Mouse (Mus musculus) CH12.LX (cell line): ENCODE measurements around the gene Afp. TPM values are rescaled to one million over a fixed set of nuclear protein-coding genes. Genes with fewer than 3 reads are reported as not detected.

ENCODE experiments used
- DNase-seq: peaks from one replicate; pipeline ENCODE4 v3.0.0-alpha.2; 2013; ENCODE audit errors: extremely low read depth
- H3K27ac ChIP-seq: 2 replicates; pipeline ENCODE4 v1.5.1; 2012; ENCODE audit warnings: low read depth, mild to moderate bottlenecking, control low read depth, moderate library complexity; ENCODE audit not compliant: insufficient read depth
- H3K27me3 ChIP-seq: replicated peaks from 2 replicates; pipeline ENCODE3; 2012; ENCODE audit warnings: inconsistent platforms
- H3K36me3 ChIP-seq, 2 experiments: replicated peaks in 1 of 2; 2 replicates each; pipeline versions ENCODE3 to v1.6.1; 2012; ENCODE audit warnings: inconsistent platforms in 1 of 2, low read length in 1 of 2, mild to moderate bottlenecking in 1 of 2, mixed read lengths in 1 of 2, moderate library complexity in 1 of 2; ENCODE audit not compliant: control insufficient read depth in 1 of 2, insufficient read depth in 1 of 2
- H3K4me1 ChIP-seq, 2 experiments: 2 replicates each; pipeline ENCODE4 v1.6.1; 2012; ENCODE audit warnings: inconsistent platforms in 1 of 2, moderate library complexity in 1 of 2; ENCODE audit not compliant: insufficient read depth in 2 of 2, control insufficient read depth in 1 of 2
- H3K4me2 ChIP-seq: 2 replicates; pipeline ENCODE4 v1.6.1; 2012; ENCODE audit warnings: low read depth, mild to moderate bottlenecking, control low read depth; ENCODE audit not compliant: poor library complexity, insufficient read depth, severe bottlenecking
- H3K4me3 ChIP-seq, 3 experiments: fragments of 150-350 bp in 1 of 3; sonication (generic) in 1 of 3; replicated peaks in 1 of 3; 2 replicates each; pipeline versions ENCODE3 to v1.5.1; 2011 to 2012; ENCODE audit warnings: low read depth in 2 of 3, low read length in 2 of 3, mild to moderate bottlenecking in 2 of 3, moderate library complexity in 2 of 3, control low read depth in 1 of 3, improper control_type of control experiment in 1 of 3, inconsistent platforms in 1 of 3, mixed read lengths in 1 of 3; ENCODE audit not compliant: poor library complexity in 1 of 3
- H3K79me2 ChIP-seq: replicated peaks from 2 replicates; pipeline ENCODE4 v1.6.1; 2012; ENCODE audit warnings: mild to moderate bottlenecking, moderate library complexity; ENCODE audit not compliant: control insufficient read depth, poor library complexity, insufficient read depth, severe bottlenecking; ENCODE audit errors: extremely low read depth
- H3K9ac ChIP-seq: 2 replicates; pipeline ENCODE4 v1.6.1; 2012; ENCODE audit warnings: low read depth, mild to moderate bottlenecking, control low read depth, moderate library complexity; ENCODE audit not compliant: insufficient read depth
- H3K9me3 ChIP-seq: replicated peaks from 2 replicates; pipeline ENCODE3; 2012; ENCODE audit warnings: low read length, inconsistent platforms, mixed read lengths
- BHLHE40 ChIP-seq: IDR thresholded peaks from 2 replicates; pipeline ENCODE4 v1.6.1; 2011; ENCODE audit warnings: mild to moderate bottlenecking, low read depth, low read length, improper control_type of control experiment
- E2F4 ChIP-seq: IDR thresholded peaks from 2 replicates; pipeline ENCODE4 v1.6.1; 2011; ENCODE audit warnings: low read depth, low read length, improper control_type of control experiment; ENCODE audit not compliant: insufficient replicate concordance
- ELF1 ChIP-seq: IDR thresholded peaks from 2 replicates; pipeline ENCODE4 v1.6.1; 2014; ENCODE audit warnings: low read depth, mild to moderate bottlenecking, inconsistent platforms, low read length, improper control_type of control experiment
- HCFC1 ChIP-seq: IDR thresholded peaks from 2 replicates; pipeline ENCODE4 v1.6.1; 2012; ENCODE audit warnings: low read depth, mild to moderate bottlenecking, inconsistent platforms, low read length, improper control_type of control experiment
- IRF4 ChIP-seq: IDR thresholded peaks from 2 replicates; pipeline ENCODE4 v1.6.1; 2014; ENCODE audit warnings: low read depth, mild to moderate bottlenecking, inconsistent platforms, low read length, improper control_type of control experiment
- JUND ChIP-seq: conservative IDR thresholded peaks from 2 replicates; pipeline ENCODE4 v1.6.1; 2011; ENCODE audit warnings: low read depth, low read length, improper control_type of control experiment
- MAFK ChIP-seq: IDR thresholded peaks from 2 replicates; pipeline ENCODE4 v1.6.1; 2011; ENCODE audit warnings: low read length, improper control_type of control experiment; ENCODE audit not compliant: insufficient replicate concordance
- MEF2A ChIP-seq: IDR thresholded peaks from 2 replicates; pipeline ENCODE4 v1.6.1; 2014; ENCODE audit warnings: low read depth, mild to moderate bottlenecking, inconsistent platforms, low read length, improper control_type of control experiment, borderline replicate concordance
- NRF1 ChIP-seq: IDR thresholded peaks from 2 replicates; pipeline ENCODE4 v1.6.1; 2014; ENCODE audit warnings: low read depth, mild to moderate bottlenecking, inconsistent platforms, low read length, improper control_type of control experiment, moderate library complexity
- PAX5 ChIP-seq: IDR thresholded peaks from 2 replicates; pipeline ENCODE4 v1.6.1; 2012; ENCODE audit warnings: low read length, inconsistent platforms, mixed read lengths
- POLR2A ChIP-seq: IDR thresholded peaks from 2 replicates; pipeline ENCODE4 v1.6.1; 2011; ENCODE audit warnings: low read depth, mild to moderate bottlenecking, improper control_type of control experiment, low read length
- POLR2AphosphoS2 ChIP-seq: IDR thresholded peaks from 2 replicates; pipeline ENCODE4 v1.6.1; 2011; ENCODE audit warnings: low read depth, low read length, improper control_type of control experiment
- RCOR1 ChIP-seq: conservative IDR thresholded peaks from 2 replicates; pipeline ENCODE4 v1.6.1; 2012; ENCODE audit warnings: low read depth, mild to moderate bottlenecking, inconsistent platforms, low read length, improper control_type of control experiment
- SIN3A ChIP-seq: IDR thresholded peaks from 2 replicates; pipeline ENCODE4 v1.6.1; 2012; ENCODE audit warnings: low read length, improper control_type of control experiment, inconsistent platforms
- SMC3 ChIP-seq: IDR thresholded peaks from 2 replicates; pipeline ENCODE4 v1.6.1; 2011; ENCODE audit warnings: low read depth, low read length, improper control_type of control experiment
- USF1 ChIP-seq: IDR thresholded peaks from 2 replicates; pipeline ENCODE4 v1.6.1; 2014; ENCODE audit warnings: low read depth, mild to moderate bottlenecking, inconsistent platforms, low read length, improper control_type of control experiment
- USF2 ChIP-seq: conservative IDR thresholded peaks from 2 replicates; pipeline ENCODE4 v1.6.1; 2011; ENCODE audit warnings: low read depth, low read length, improper control_type of control experiment
- dilution Hi-C: fragments of 300-500 bp; cut with MboI; formaldehyde crosslinking; loops from 2 replicates; pipeline ENCODE4 v1.14.3; 2020; ENCODE audit warnings: low sequenced_read_pairs; ENCODE audit not compliant: extremely low pct_unique_long_range_greater_than_20kb, extremely low pct_ligation_motif_present
- in situ Hi-C: fragments of 300-500 bp; cut with MboI; formaldehyde crosslinking; loops from 3 replicates; pipeline ENCODE4 v1.14.3; 2019; ENCODE audit warnings: low sequenced_read_pairs, low pct_ligation_motif_present, low pct_unique_long_range_greater_than_20kb, mixed read lengths
- polyA plus RNA-seq: library from polyadenylated mRNA; unstranded; fragments of >175 nt; gene quantifications from 2 replicates; pipeline ENCODE4 v1.2.1, GENCODE M21; 2012; ENCODE audit warnings: low read depth; ENCODE audit not compliant: insufficient read length
- total RNA-seq, 2 experiments: library from RNA; depleted of rRNA; stranded (reverse); fragments of 300-350 nt in 1 of 2; fragments of >200 nt in 1 of 2; gene quantifications; 2 replicates each; pipeline ENCODE4 v1.2.3; 2012 to 2014

Afp gene
- total and polyA plus RNA-seq, 3 experiments: 12.5 to 19.8 (median 15.9) TPM

GRCm38 (mm10) chr5:90449961-90450360 lies 40.6 kb upstream of the Afp start:
- no peaks in the 10 kb centered on the region for H3K4me1 ChIP-seq
- H3K9ac ChIP-seq: no peak overlapping the region
- H3K4me3 ChIP-seq: no peak overlapping the region
- no peaks in the 10 kb centered on the region for H3K79me2 ChIP-seq
- no peak for DNase-seq
- H3K9me3 ChIP-seq: no peaks in the 10 kb centered on the region
- no peak overlapping the region for H3K4me2 ChIP-seq
- H3K36me3 ChIP-seq: no peaks in the 10 kb centered on the region
- in situ Hi-C loops (no loop called here), dilution Hi-C loops (no loop called here)
- no peak for TF ChIP-seq USF2
- no peak for TF ChIP-seq POLR2A
- no peak for TF ChIP-seq BHLHE40
- TF ChIP-seq HCFC1: no peak
- no peak for TF ChIP-seq RCOR1
- no peak for TF ChIP-seq USF1
- no peak for TF ChIP-seq PAX5
- TF ChIP-seq MAFK: no peak
- TF ChIP-seq MEF2A: no peak
- no peak for TF ChIP-seq ELF1
- no peaks in the 10 kb centered on the region for H3K27me3 ChIP-seq
- no peak overlapping the region for H3K27ac ChIP-seq

- H3K4me3 ChIP-seq: no peak overlapping the region
- no peaks in the 10 kb centered on the region for H3K36me3 ChIP-seq
- H3K27me3 ChIP-seq: no peaks in the 10 kb centered on the region
- no peak overlapping the region for H3K9ac ChIP-seq
- H3K27ac ChIP-seq: no peak overlapping the region
- no peak for TF ChIP-seq NRF1
- TF ChIP-seq, all 38 proteins: peak for 0
- DNase-seq: no peak
- Histone ChIP-seq H3K79me2 (no peaks in the 10 kb centered on the region), H3K9me3 (no peaks in the 10 kb centered on the region), H3K4me1 (no peaks in the 10 kb centered on the region), H3K4me2 (no peak overlapping the region)
- dilution Hi-C loops (no loop called here), in situ Hi-C loops (no loop called here)
Measured at GRCm38 (mm10) chr5:90452711-90453110, 37.8 kb upstream of the Afp start.

- TF ChIP-seq MAFK (no peak), JUND (no peak), HCFC1 (no peak), POLR2AphosphoS2 (no peak), MEF2A (no peak), E2F4 (no peak), SIN3A (no peak), RCOR1 (no peak), IRF4 (no peak), SMC3 (no peak)
- no peak for DNase-seq
- in situ Hi-C loops: no loop called here
- Histone ChIP-seq H3K4me2 (no peak overlapping the region), H3K79me2 (no peaks in the 10 kb centered on the region), H3K9ac (no peak overlapping the region), H3K9me3 (no peaks in the 10 kb centered on the region), H3K4me3 (no peak overlapping the region), H3K36me3 (no peaks in the 10 kb centered on the region), H3K27me3 (no peaks in the 10 kb centered on the region), H3K4me1 (no peaks in the 10 kb centered on the region), H3K27ac (no peak overlapping the region)
- dilution Hi-C loops: no loop called here
Measured at GRCm38 (mm10) chr5:90457241-90457640, 33.3 kb upstream of the Afp start.
